Mouse (Mus musculus) bone marrow, adult 2 months (tissue): Measurements from ENCODE around the gene Stag1.

Experiments
- CTCF ChIP-seq: fragments of 200-500 bp; IDR thresholded peaks from 2 replicates; pipeline ENCODE4 v1.5.1; 2011; ENCODE audit warnings: low read length, control low read depth; ENCODE audit not compliant: control insufficient read depth, insufficient read depth
- POLR2A ChIP-seq: fragments of 200-500 bp; IDR thresholded peaks from 2 replicates; pipeline ENCODE4 v1.6.1; 2011; ENCODE audit warnings: low read depth, mild to moderate bottlenecking, control low read depth, low read length, borderline replicate concordance; ENCODE audit not compliant: control insufficient read depth

DNA sequence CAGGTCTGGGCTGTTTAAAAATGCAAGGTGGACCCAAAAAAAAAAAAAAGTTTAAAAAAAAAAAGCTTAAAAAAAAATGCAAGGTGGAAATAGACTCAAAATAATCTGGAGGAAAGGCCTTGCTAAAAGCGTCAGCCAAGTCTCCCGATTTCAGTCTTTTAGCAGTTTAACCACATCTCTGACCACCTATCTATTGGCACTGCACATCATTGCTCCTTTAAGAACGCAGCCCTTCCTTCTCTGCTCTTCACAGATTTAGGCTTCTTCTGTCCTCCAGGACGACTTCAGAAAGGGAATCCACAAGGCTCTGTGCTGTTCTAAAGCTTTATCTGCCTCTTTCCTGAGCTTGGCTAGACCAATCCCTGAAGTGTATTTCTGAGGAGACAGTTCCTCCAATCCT is 366.5 kb downstream of the Stag1 start:
- TF ChIP-seq CTCF: no peak
- no peak for TF ChIP-seq POLR2A
